Mouse (Mus musculus) R1 (cell line): Measurements from ENCODE around the gene Csf3.
"Not testable (repeated sequence)": the region's sequence is repeated elsewhere in the genome, so short reads cannot be mapped to it uniquely, and the experiment has no call there.

Experiments used
- DNase-seq: peaks from one replicate; pipeline ENCODE4 v3.0.0-alpha.2; 2018; ENCODE audit warnings: low read depth, low spot score

Csf3 gene

GRCm38 (mm10) chr11:98696454-98697216 lies 4.4 kb upstream of the Csf3 start:
- DNase-seq = no peak

DNA sequence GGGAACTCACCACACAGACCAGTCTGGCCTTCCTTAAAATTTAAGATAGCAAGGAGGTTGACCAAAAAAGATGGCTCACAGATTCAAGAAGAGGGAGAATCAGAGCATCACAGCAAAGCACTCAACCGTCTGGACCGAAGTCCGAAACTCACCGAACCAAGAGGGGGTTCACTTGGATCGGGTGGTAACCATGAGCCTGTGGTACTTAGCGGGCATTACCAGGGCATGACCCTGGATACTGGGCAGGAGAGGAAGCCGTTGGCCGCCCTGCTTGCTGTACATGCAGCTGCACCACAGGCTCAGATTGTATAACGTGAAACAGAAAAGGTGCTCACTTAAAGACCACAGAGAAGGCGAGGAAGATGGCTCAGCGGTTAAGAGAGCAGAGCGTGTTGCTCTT lies 3.8 kb upstream of the Csf3 start:
- no peak for DNase-seq

DNA sequence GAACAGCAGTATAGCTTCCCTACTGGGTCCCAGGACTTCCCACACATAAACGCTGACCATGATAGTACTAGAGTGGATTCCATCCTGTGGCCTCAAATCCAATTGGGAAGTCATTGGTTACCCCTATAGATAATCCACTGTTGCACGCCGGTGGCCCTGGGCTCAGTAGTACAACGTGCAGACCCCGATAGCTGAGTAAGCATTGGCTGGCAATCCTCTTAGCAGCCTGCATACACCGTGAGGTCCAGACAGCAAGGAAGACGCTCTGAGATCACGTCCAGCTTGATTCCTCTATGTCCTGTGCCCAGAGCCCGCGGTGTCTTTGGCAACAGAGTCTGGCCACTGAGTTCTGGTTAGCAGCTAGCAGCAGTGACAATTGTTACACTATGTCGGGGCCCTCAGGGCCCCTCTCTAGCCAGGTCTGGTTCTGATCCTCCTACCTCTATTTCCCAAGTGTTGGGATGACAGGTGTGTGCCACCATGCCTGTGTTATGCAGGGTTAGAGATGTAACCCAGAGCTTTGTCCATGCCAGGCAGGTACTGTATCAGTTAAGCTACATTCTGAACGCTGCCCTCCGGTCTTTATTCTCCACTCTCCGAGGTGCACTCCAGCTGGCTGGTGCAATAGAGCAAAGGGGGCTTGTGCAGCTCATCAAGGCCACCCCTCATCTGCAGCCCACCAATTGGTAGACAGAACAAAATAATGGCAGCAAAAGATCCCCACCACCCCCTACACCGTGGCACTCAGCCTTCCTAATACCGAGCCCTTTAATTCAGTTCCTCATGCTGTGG lies 2.0 kb upstream of the Csf3 start:
- no peak for DNase-seq

DNA sequence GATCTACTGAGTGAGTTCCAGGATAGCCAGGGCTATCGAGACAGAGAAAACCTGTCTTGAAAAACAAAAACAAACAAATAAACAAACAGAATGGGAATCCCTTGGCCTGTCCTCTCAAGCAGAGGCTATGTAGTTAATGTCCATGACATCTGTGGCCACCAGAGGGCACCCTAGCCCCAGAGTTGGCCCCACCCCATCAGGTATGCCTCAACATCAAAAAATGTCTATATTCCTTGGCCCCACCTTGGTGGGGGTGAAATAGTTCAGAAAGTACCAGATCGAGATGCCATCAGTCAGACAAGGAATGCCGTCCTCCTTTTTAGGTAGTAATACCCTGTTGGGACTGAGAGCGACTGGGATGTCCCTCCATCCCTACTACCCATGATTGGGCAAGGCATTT lies 1.2 kb upstream of the Csf3 start:
- peak; percentile 70 for DNase-seq

GRCm38 (mm10) chr11:98702323-98702722 lies 1.3 kb downstream of the Csf3 start:
- DNase-seq = no peak

GRCm38 (mm10) chr11:98705021-98705420 lies 4.0 kb downstream of the Csf3 start:
- DNase-seq = no peak

GRCm38 (mm10) chr11:98707401-98708281 lies 6.6 kb downstream of the Csf3 start:
- DNase-seq = no peak

- DNase-seq = peak; percentile 26
Observed at GRCm38 (mm10) chr11:98708282-98708956, 7.4 kb downstream of the Csf3 start.

- no peak for DNase-seq
Observed at GRCm38 (mm10) chr11:98709001-98709741, 8.1 kb downstream of the Csf3 start.

GRCm38 (mm10) chr11:98710416-98711045 lies 9.5 kb downstream of the Csf3 start:
- DNase-seq = peak; percentile 92

GRCm38 (mm10) chr11:98711046-98711434 lies 10.0 kb downstream of the Csf3 start:
- no peak for DNase-seq

- not testable (repeated sequence) for DNase-seq
Observed at GRCm38 (mm10) chr11:98712009-98712408, 10.9 kb downstream of the Csf3 start.

DNA sequence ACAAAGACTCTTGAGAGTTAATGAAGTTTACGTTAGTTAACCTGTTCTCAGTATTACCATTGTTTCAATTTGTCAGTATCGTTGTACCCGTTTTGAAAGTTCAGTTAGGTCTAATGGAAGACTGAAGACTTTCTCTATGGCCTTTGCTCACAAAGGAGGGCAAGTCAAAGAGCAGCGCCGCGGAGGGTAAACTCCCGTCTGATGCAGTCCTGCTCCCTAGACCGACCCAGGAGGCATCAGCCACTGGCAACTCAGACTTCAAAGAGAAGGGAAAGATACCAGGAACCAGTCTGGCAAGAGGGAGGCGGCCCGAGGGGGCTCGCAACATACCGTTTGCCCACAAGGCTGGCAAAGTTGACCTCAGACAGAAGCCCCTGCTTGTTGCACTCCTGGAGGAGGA lies 12.6 kb downstream of the Csf3 start:
- DNase-seq = no peak

GRCm38 (mm10) chr11:98715946-98716345 lies 14.9 kb downstream of the Csf3 start:
- peak; percentile 48 for DNase-seq

- peak; percentile 72 for DNase-seq
Observed at GRCm38 (mm10) chr11:98717904-98718303, 16.8 kb downstream of the Csf3 start.

DNA sequence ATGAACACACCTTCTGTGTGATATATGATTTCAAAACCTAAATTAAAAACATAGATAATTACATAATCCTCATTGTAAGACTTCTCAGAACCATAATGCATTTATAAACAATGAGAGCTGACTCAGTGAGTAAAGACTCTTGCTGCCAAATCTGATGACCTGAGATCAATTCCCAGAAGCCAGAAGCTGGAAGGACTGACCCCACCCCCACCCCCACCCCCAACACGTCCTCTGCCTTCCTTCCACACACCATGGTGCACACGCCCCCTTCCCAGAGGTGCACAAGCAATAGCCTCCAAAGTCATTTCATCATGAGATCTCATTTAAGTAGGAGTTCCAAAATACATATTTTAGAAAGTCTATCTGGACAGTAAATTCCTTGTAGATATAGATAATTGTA lies 19.7 kb downstream of the Csf3 start:
- no peak for DNase-seq

- peak; percentile 37 for DNase-seq
Observed at GRCm38 (mm10) chr11:98721458-98722226, 20.6 kb downstream of the Csf3 start.

DNA sequence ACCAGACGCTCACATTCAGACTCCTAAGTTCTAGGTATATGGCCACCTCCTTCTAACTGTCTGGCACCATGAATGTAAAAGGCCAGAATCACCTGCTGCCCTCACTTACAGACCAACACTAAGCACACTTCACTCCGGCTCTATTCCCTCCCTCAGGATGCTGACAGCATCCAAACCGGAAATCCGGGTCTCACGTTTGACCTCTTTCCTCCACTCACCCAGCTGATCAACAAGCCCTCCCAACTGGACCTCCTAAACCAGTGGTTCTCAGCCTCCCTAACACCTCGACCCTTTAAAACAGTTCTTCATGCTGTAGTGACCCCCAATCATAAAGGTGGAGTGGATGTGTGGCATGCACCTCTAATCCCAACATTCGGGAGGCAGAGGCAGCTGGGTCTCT lies 22.0 kb downstream of the Csf3 start:
- DNase-seq = no peak

DNA sequence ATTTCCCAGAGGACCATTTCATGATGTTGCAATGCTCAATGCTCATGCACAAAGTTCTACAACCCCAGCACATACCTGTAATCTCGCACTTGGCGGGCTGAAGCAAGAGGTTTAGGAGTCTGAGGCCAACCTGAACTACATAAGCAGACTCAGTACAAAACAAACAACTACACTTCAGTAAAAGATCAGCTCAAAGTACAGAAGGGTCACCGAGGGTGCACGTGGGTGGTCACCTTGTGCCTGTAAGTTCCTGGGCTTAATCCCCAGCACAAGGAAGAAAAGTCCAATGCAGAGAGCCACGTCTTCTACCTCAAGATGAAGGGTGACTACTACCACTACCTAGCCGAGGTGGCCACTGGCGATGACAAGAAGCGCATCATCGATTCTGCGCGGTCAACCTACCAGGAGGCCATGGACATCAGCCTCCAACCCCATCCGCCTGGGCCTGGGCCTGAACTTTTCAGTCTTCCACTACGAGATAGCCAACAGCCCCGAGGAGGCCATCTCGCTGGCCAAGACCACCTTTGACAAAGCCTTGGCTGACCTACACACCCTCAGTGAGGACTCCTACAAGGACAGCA lies 25.0 kb downstream of the Csf3 start:
- DNase-seq = no peak
